Comparison of ENCODE assay signal across 26 mouse cellular contexts in genomic region chr1:87803576-87803975, GRCm38 (mm10). TPM values are rescaled to one million over a fixed set of nuclear protein-coding genes. Genes with fewer than 3 reads are reported as not detected.
A peak's percentile ranks its signal among the peaks of the same experiment; 100 is the strongest.
DNase-seq lines count a peak whose midpoint lies in the region; ATAC-seq lines count a peak whose summit lies in the region.
"Had no signal": no experiment of that assay in that cellular context is flagged by ENCODE, and none has a peak within 500 bp of the region (broad histone marks: within the 10 kb centered on the region; RNA-seq: fewer than 3 reads in every experiment).

Sag (plus strand) TSS chr1:87803680.

- no peaks in the 10 kb centered on the region for H3K27me3 ChIP-seq in embryonic facial prominence, embryonic 14.5 days (replicated peaks; ENCODE audit: control insufficient read depth, insufficient read depth, low read length)
- no peaks in the 10 kb centered on the region for H3K27me3 ChIP-seq in embryonic facial prominence, embryonic 10.5 days (replicated peaks; ENCODE audit: low read depth, poor library complexity, severe bottlenecking)
- H3K27me3 ChIP-seq in midbrain, embryonic 14.5 days (ENCODE audit: control insufficient read depth, insufficient read depth, low read length) = no peaks in the 10 kb centered on the region
- no peaks in the 10 kb centered on the region for H3K27me3 ChIP-seq in midbrain, embryonic 10.5 days (ENCODE audit: low read depth, poor library complexity, severe bottlenecking)
- H3K27me3 ChIP-seq: embryonic facial prominence, embryonic 13.5 days; heart, embryonic 12.5 days; heart, embryonic 15.5 days; Patski had no signal

- H3K4me3 ChIP-seq in embryonic facial prominence, embryonic 14.5 days (ENCODE audit: low read depth, low read length) = no peak within 1 kb of the TSS
- no peak within 1 kb of the TSS for H3K4me3 ChIP-seq in embryonic facial prominence, embryonic 10.5 days
- H3K4me3 ChIP-seq in midbrain, embryonic 14.5 days (replicated peaks; ENCODE audit: low read depth, low read length) = no peak within 1 kb of the TSS
- no peak within 1 kb of the TSS for H3K4me3 ChIP-seq in midbrain, embryonic 10.5 days
- no peak within 1 kb of the TSS for H3K4me3 ChIP-seq in macrophage (ENCODE audit: inconsistent target)
- H3K4me3 ChIP-seq: embryonic facial prominence, embryonic 13.5 days; gastrocnemius, adult 2 months; heart, embryonic 12.5 days; heart, embryonic 15.5 days; hindbrain, embryonic 10.5 days had no signal

- WGBS in embryonic facial prominence, embryonic 14.5 days = 55% methylated on average over 6 of the region's 6 CpGs
- 71% methylated on average over 6 of the region's 6 CpGs for WGBS in embryonic facial prominence, embryonic 10.5 days
- 71% methylated on average over 6 of the region's 6 CpGs for WGBS in midbrain, embryonic 14.5 days
- WGBS in midbrain, embryonic 10.5 days = 81% methylated on average over 6 of the region's 6 CpGs
- 96% methylated on average over 6 of the region's 6 CpGs for WGBS in macrophage (ENCODE audit: missing documents)

- DNase-seq in embryonic facial prominence, embryonic 14.5 days (ENCODE audit: low spot score) = peak; percentile 20
- no peak for DNase-seq in embryonic facial prominence, embryonic 10.5 days (ENCODE audit: low spot score)
- peak; percentile 14 for DNase-seq in midbrain, embryonic 14.5 days
- DNase-seq in midbrain, embryonic 10.5 days (ENCODE audit: low spot score) = no peak
- peak; percentile 92 for DNase-seq in retina, postnatal 1 day
- no peak for DNase-seq in cerebellum, postnatal 10 days
- DNase-seq in lung, postnatal 25 days (ENCODE audit: low spot score) = no peak
- DNase-seq: adrenal gland, postnatal 10 days; adrenal gland, postnatal 36 days; cerebellum, adult 18-20 months; cerebellum, adult 9-10 months; cerebellum, postnatal 25 days; forebrain, postnatal 0 days; gastrocnemius, adult 2 months; gastrocnemius, postnatal 14 days; heart, adult 18-20 months; heart, postnatal 10 days; heart, postnatal 36 days had no signal

- no peaks in the 10 kb centered on the region for H3K9me3 ChIP-seq in embryonic facial prominence, embryonic 14.5 days (ENCODE audit: control insufficient read depth, low read length)
- H3K9me3 ChIP-seq in embryonic facial prominence, embryonic 10.5 days = no peaks in the 10 kb centered on the region
- no peaks in the 10 kb centered on the region for H3K9me3 ChIP-seq in midbrain, embryonic 14.5 days (ENCODE audit: control insufficient read depth, low read length)
- H3K9me3 ChIP-seq in midbrain, embryonic 10.5 days (replicated peaks) = no peaks in the 10 kb centered on the region
- H3K9me3 ChIP-seq: embryonic facial prominence, embryonic 13.5 days; heart, embryonic 12.5 days; heart, embryonic 15.5 days; hindbrain, embryonic 10.5 days had no signal

- no peaks in the 10 kb centered on the region for H3K4me1 ChIP-seq in embryonic facial prominence, embryonic 14.5 days (ENCODE audit: control insufficient read depth, insufficient read depth, low read length)
- H3K4me1 ChIP-seq in embryonic facial prominence, embryonic 10.5 days = peaks cover 8% of the 10 kb centered on the region
- no peaks in the 10 kb centered on the region for H3K4me1 ChIP-seq in midbrain, embryonic 14.5 days (ENCODE audit: control insufficient read depth, insufficient read depth, low read length)
- H3K4me1 ChIP-seq in midbrain, embryonic 10.5 days = no peaks in the 10 kb centered on the region
- H3K4me1 ChIP-seq: embryonic facial prominence, embryonic 13.5 days; heart, embryonic 12.5 days; heart, embryonic 15.5 days; hindbrain, embryonic 10.5 days had no signal

- no peaks in the 10 kb centered on the region for H3K36me3 ChIP-seq in embryonic facial prominence, embryonic 14.5 days (ENCODE audit: control insufficient read depth, insufficient read depth, low read length)
- no peaks in the 10 kb centered on the region for H3K36me3 ChIP-seq in embryonic facial prominence, embryonic 10.5 days (replicated peaks)
- no peaks in the 10 kb centered on the region for H3K36me3 ChIP-seq in midbrain, embryonic 14.5 days (ENCODE audit: control insufficient read depth, insufficient read depth, low read length)
- H3K36me3 ChIP-seq in midbrain, embryonic 10.5 days = no peaks in the 10 kb centered on the region
- H3K36me3 ChIP-seq in macrophage (ENCODE audit: inconsistent target) = no peaks in the 10 kb centered on the region
- H3K36me3 ChIP-seq: embryonic facial prominence, embryonic 13.5 days; heart, embryonic 12.5 days; heart, embryonic 15.5 days; hindbrain, embryonic 10.5 days had no signal

- no peak within 1 kb of the TSS for H3K9ac ChIP-seq in embryonic facial prominence, embryonic 14.5 days (ENCODE audit: low read depth, low read length)
- no peak within 1 kb of the TSS for H3K9ac ChIP-seq in midbrain, embryonic 14.5 days (replicated peaks; ENCODE audit: low read length)
- H3K9ac ChIP-seq: embryonic facial prominence, embryonic 13.5 days; forebrain, postnatal 0 days; heart, embryonic 12.5 days; heart, embryonic 15.5 days; hindbrain, embryonic 14.5 days had no signal

- H3K79me2 ChIP-seq in macrophage (ENCODE audit: inconsistent target) = no peaks in the 10 kb centered on the region

- H3K4me2 ChIP-seq in embryonic facial prominence, embryonic 14.5 days (ENCODE audit: low read depth, low read length) = no peak within 1 kb of the TSS
- no peak within 1 kb of the TSS for H3K4me2 ChIP-seq in midbrain, embryonic 14.5 days (ENCODE audit: low read length)
- H3K4me2 ChIP-seq: embryonic facial prominence, embryonic 13.5 days; heart, embryonic 12.5 days; heart, embryonic 15.5 days; hindbrain, embryonic 14.5 days had no signal

- 0 out of 2 replicates have a peak within 1 kb of the TSS, but pooled peaks have one; percentile 15 for H3K27ac ChIP-seq in embryonic facial prominence, embryonic 14.5 days (replicated peaks; ENCODE audit: low read depth, low read length)
- H3K27ac ChIP-seq in embryonic facial prominence, embryonic 10.5 days (replicated peaks) = no peak within 1 kb of the TSS
- no peak within 1 kb of the TSS for H3K27ac ChIP-seq in midbrain, embryonic 14.5 days (replicated peaks; ENCODE audit: low read depth, low read length)
- H3K27ac ChIP-seq in midbrain, embryonic 10.5 days (replicated peaks) = no peak within 1 kb of the TSS
- peak within 1 kb of the TSS; percentile 51 for H3K27ac ChIP-seq in macrophage
- H3K27ac ChIP-seq: embryonic facial prominence, embryonic 13.5 days; gastrocnemius, adult 2 months; heart, embryonic 15.5 days; hindbrain, embryonic 10.5 days; hindbrain, embryonic 14.5 days had no signal

- no peak; the same call in 1 of the 2 replicates for ATAC-seq in embryonic facial prominence, embryonic 14.5 days (ENCODE audit: low read depth)
- ATAC-seq in midbrain, embryonic 14.5 days (ENCODE audit: low FRiP score, low TSS enrichment) = no peak
- ATAC-seq: forebrain, embryonic 14.5 days; forebrain, postnatal 0 days; Patski had no signal

RNA-seq across cellular contexts. Expression of gene Sag, which starts in this region (rescaled TPM):
- 2.1 and 2.4 TPM in 2 replicates for polyA plus RNA-seq in embryonic facial prominence, embryonic 14.5 days (2014; fragmentation: Nextera tagmentation; extraction: Ambion mirVana)
- 4.8 and 5.6 TPM in 2 replicates for polyA plus RNA-seq in embryonic facial prominence, embryonic 10.5 days (2016; fragmentation: Nextera tagmentation; extraction: Ambion mirVana)
- polyA plus RNA-seq in midbrain, embryonic 14.5 days (2014; fragmentation: Nextera tagmentation; extraction: Ambion mirVana) = 2.1 and 3.0 TPM in 2 replicates
- 2.2 and 2.7 TPM in 2 replicates for polyA plus RNA-seq in midbrain, embryonic 10.5 days (2016; fragmentation: Nextera tagmentation; extraction: Ambion mirVana)
- 10 to 100 TPM in 16 of 26 experiments, 1 to 10 TPM in 9, under 1 TPM in 1; 0.96 to 24.1 (median 11.8) TPM for total RNA-seq in macrophage (2018; cell fraction: chromatin; rRNA removed)
- under 1 TPM; 0.11 to 0.80 (median 0.37) TPM for total RNA-seq in macrophage (2018; cell fraction: cytosol; rRNA removed)
- total RNA-seq in macrophage (2018; cell fraction: nucleus; rRNA removed) = 10 to 100 TPM in 1 of 26 experiments, 1 to 10 TPM in 24, under 1 TPM in 1; 0.35 to 12.0 (median 4.4) TPM
- 0.50 to 0.83 TPM (median 0.62 TPM) in 3 replicates for polyA plus RNA-seq in macrophage (2018)

Comparison
In these comparisons a context has a peak if more than half of its experiments do, and no peak if none do; other contexts are left out.
1. DNase-seq: peak in embryonic facial prominence, embryonic 14.5 days (single experiment), midbrain, embryonic 14.5 days (single experiment) and retina, postnatal 1 day (single experiment); none in embryonic facial prominence, embryonic 10.5 days (single experiment), midbrain, embryonic 10.5 days (single experiment), cerebellum, postnatal 10 days (0 of 2) and lung, postnatal 25 days (single experiment).
2. H3K27ac ChIP-seq: peak in embryonic facial prominence, embryonic 14.5 days (single experiment) and macrophage (single experiment); none in embryonic facial prominence, embryonic 10.5 days (single experiment), midbrain, embryonic 14.5 days (single experiment) and midbrain, embryonic 10.5 days (single experiment).